Mouse (Mus musculus) neural tube, embryonic 10.5 days (tissue): Measurements from ENCODE around the gene C5ar2.
"Not testable (repeated sequence)": the region's sequence is repeated elsewhere in the genome, so short reads cannot be mapped to it uniquely, and the experiment has no call there.

Experiments
- DNase-seq: peaks from one replicate; pipeline ENCODE4 v3.0.0-alpha.2; 2017; ENCODE audit warnings: low spot score; ENCODE audit errors: extremely low spot score

Gene C5ar2

DNA sequence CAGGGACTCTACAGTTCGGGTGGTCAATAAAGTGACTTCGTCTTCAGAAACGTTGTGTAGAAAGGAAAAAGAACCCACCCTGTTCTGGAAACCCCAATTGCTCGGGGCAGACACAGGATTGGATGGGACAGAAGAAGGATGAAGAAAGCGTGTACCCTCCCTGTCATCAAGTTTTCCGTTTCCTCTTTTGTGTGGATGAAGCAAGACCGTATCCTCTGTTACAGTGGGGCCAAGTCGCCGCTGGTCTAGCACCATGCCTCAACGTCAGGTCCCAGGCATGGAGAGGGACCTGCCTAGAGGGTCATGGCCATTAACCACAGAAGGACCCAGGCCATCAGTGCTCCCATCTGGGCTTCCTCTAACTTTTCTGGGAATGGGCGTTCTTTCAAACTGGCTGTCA, 13.9 kb upstream of the C5ar2 start:
- no peak for DNase-seq

DNA sequence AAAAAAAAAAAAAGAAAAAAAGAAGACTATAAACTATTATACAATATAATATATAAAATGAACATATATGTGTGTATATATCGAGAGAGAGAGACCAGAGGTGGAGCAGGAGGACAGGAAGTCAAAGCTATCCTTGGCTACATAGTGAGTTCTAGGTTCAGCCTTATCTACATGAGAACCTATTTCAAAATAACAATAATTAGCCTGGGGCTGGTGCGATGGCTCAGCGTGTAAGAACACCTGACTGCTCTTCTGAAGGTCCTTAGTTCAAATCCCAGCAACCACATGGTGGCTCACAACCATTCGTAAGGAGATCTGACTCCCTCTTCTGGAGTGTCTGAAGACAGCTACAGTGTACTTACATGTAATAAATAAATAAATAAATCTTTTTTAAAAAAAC, 12.0 kb upstream of the C5ar2 start:
- not testable (repeated sequence) for DNase-seq

DNA sequence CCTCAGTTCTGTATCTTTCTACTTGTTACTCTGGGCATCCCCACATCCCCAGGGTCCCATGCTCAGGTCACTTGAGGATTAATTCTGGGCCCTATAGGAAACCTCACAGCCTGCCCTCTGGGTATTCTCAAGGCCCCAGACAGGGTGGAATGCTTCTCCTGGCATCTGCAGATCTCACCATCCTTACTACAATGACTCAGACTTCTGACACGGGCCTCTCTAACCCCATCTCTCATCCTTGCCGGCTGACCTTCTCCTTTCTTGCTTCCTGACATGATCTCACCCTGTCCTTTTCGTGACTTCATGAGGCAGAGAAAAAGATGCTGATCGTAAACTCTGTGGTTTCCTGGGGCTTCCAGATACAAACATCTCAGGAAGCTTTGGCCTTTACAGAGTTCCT, 10.2 kb upstream of the C5ar2 start:
- no peak for DNase-seq

- DNase-seq: no peak
Measured at GRCm38 (mm10) chr7:16250687-16251086, 6.7 kb upstream of the C5ar2 start.

DNA sequence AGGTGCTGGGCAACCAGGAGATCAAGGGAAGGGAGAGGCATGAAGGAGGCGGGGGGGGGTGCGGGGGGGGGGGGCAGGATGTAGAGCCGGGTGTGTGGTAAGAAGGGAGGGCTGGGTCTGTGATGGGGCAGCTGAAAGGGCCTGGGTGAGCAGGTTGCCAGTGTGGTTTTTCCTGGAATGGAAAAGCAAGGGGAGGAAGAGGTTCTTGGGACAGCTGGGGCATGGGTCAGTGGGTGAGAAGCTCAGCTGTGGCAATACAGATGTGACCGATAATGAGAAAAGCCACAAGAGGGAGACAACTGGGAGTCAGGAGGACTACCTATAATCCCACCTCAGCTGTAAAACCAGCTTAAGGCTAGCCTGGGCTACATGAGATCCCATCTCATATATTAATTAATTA, 2.0 kb upstream of the C5ar2 start:
- DNase-seq: no peak

DNA sequence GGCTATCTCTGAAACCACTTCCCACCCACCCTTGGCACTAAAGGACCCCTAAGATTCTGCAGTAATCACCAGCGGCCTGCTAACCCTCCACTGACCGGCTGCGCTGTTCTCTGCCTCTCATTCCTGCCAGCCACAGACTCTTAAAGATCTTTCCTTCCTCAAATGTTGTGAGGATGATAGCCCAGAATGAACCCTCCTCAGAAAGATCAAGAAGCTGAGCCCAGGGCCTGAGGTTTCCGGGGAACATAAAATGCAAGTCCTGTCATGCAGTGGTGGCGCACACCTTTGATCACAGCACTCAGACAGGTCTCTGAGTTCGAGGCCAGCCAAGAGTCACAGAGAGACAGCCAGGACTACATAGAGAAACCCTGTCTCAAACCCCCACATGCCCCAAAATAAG, 1.8 kb downstream of the C5ar2 start:
- DNase-seq: no peak

DNA sequence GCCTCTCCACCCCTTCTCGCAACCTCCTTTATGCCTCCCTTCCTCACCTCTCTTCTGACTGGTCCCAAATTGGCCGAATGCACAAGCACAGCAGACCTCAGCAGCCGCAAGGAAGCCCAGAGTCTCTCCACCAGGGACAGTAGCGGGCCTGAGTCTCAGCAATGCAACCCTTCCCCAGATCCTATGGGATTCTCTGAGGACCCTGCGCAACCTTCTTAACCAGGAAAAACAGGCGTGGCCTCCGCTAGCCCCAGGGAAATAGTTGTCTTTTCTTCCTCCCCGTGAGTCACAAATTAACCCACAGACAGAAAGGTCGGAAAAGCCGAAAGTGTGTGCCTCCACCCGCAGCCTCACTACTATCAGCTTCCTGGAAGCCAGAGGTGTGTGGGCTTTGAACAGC, 2.2 kb downstream of the C5ar2 start:
- no peak for DNase-seq

GRCm38 (mm10) chr7:16240978-16241303, 3.0 kb downstream of the C5ar2 start:
- no peak for DNase-seq

DNA sequence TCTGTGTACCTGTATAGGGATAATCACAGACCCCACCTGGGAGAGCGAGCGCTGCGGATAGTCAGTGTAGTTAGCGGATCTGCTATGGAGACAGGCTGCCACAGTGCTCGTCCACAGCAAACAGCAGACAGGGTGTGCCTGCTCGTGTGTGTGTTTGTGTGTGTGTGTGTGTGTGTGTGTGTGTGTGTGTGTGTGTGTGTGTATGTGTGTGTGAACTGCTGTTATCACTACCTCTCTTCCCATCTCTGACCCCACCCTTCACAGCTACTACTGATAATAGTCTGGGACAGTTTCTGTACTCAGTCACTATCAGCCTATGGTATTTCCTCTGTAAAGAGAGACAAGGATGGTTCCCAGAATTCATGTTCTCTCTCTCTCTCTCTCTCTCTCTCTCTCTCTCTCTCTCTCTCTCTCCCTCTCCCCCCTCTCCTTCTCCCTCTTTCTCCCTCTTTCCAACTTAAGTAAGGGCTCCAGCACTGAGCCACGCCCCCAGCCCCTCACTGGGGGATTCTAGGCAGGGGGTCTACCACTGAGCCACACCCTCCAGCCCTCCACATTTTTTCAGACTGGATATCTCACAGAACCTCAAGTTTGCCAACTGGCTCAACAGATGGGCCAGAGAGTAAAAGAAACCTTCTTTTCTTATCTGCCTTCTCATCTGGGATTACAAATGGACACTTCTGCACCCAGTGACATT, 3.5 kb downstream of the C5ar2 start:
- no peak for DNase-seq

- no peak for DNase-seq
Measured at GRCm38 (mm10) chr7:16239554-16239997, 4.4 kb downstream of the C5ar2 start.

- DNase-seq: peak; percentile 42
Measured at GRCm38 (mm10) chr7:16229869-16230268, 14.1 kb downstream of the C5ar2 start.

DNA sequence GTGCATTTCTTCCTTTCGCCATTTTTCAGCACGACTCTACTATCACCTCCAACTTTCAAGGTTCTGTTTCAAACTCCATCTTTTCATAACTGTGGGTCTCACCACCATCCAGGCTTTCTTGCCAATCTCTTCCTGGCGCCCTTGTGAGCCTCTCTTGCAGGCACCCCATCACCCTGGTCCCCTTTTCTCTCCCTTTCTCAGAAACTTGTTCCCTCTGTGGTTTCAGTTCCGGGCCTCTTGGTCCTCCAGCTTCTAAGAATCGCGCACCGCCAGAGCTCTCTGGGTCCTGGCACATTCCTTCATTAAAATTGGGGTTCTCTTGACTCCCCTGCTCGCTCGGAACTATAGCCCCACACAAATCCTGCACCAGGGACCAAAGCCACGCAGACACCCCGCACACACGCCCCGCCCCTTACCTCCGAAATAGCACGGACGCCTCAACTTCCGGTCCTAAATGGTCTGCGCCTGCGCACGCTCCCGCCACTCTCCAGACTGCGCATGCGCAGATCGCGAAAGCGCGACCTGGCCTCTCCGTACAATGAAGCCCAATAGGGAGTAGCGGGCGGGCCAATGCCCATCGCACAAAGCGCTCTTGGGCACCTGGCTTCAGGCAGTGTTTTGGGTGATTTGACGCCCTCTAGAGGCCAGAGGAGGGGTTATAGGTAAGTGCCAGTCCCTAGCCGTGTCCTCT, 22.2 kb downstream of the C5ar2 start, which contains the start of gene Dhx34:
Gene Dhx34 (minus strand): TSS at position 456 of the 691 bp plus-strand sequence.
- peak; percentile 98 for DNase-seq

DNA sequence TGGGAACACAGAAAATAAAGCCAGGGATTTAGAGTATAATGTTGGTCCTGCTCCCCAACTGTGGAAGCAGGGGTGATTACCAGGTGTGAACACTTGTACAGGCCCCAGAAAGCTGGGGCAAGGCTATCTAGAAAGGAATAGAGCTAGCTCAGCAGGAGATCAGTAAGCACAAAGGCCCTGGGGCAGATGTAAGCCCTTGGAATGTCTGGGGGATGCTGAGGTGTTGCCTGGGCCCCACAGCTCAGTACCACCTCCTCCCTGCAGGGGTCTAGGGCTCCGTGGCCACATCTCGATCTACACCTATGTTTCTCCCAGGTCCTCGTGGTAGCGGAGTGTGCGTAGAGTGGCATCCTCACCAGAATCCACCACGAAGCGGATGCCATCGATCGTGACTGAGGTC, 30.0 kb downstream of the C5ar2 start:
- no peak for DNase-seq

DNA sequence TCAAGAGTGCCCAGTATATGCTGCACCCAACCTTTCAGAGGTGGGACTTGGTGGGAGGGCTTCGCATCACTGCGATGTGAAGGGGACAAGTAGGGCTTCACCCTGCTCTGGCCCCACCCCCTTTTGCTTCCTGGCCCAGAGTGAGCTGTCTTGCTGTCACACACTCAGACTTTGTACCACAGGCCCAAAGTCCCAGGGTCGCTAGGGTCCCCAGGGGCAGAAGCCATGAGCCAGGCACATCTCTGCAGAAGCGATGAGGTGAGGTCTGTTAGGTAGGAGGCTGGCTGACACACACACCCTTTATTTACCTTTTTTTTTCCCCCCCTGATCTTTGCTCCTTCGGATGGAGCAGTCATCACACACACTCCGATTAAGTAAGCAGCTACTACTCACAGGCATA, 30.8 kb downstream of the C5ar2 start:
- DNase-seq: no peak

DNA sequence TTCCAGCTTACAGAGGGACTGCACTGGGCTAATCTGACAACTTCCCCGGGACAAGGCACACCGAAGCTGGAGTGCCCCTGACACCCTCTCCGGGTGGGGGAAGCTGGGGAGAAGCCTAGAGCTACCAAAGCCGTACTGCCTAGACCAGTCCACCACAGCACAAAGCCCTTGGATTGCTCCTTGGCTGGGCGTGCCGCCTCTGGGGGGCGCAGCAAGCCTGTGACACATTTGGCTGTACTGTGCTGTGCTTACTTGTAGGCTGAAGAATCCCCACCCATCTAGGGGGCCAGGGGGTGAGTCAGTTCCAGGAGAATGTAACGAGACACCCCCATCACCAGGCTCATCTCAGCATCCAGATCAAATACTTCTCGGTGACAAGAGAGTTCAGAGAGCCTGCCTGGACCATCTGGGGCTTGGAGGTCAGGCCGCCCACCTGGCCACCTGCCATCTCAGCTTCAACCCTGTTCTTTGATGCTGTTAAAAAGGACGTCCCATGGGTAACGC, 33.0 kb downstream of the C5ar2 start:
- DNase-seq: no peak

DNA sequence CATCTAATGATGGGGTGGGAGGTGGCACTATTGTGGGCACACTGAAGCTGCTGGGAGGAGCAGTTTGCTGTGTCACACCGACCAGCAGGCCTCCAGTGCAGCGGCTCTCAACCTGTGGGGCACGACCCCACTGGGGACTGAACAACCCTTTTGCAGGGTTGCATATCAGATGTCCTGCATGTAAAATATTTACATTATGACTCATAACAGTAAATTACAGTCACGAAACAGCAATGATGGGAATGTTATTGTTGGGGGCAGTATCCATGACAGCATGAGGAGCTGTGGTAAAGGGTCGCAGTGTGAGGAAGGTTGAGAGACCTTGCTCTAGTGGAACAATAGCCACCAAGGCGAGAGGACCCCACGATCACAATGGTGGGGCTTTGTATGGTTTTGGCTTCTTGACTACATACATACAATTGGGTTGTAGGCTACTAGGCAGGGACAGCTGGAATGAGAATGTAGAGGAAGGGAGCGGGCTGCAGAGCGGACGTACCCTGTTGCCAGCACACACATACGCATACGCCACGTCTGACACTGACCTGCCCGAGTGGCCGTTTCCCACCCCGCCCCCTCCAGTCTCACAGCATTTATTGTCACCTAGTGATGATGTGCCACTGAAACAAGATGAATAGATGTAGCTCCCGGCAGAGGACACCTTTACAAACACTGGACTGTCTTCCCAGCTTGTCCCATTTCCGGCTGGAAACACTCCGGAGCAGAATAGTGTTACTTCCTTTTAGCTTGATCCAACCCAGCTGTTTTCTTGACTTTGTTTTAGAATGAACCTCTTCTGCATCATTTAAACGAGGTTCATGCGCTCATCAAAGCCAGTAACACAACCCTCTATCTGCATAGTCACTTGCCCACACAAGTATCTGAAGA, 34.9 kb downstream of the C5ar2 start:
- DNase-seq: no peak

- DNase-seq: no peak
Measured at GRCm38 (mm10) chr7:16207496-16207895, 36.5 kb downstream of the C5ar2 start.

- no peak for DNase-seq
Measured at GRCm38 (mm10) chr7:16207076-16207475, 36.9 kb downstream of the C5ar2 start.

DNA sequence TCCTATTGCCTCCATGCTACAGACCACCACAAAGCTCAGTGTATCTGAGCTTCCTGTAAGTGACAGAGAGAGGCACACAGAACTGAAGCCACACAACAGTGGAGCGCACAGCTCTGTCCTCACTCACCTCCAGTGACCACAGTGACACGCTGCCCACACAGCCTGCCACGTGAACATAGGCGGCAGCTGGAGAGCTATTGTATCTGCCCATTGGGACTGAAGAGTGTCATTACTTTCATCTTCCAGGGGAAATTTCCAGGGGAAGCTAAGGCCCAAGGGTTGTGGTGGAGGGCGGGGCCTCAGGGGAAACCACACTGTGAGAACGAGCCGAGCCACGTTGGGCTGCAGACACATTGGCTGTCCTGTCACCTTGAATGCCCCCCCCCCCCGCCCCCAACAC, 39.2 kb downstream of the C5ar2 start:
- no peak for DNase-seq

DNA sequence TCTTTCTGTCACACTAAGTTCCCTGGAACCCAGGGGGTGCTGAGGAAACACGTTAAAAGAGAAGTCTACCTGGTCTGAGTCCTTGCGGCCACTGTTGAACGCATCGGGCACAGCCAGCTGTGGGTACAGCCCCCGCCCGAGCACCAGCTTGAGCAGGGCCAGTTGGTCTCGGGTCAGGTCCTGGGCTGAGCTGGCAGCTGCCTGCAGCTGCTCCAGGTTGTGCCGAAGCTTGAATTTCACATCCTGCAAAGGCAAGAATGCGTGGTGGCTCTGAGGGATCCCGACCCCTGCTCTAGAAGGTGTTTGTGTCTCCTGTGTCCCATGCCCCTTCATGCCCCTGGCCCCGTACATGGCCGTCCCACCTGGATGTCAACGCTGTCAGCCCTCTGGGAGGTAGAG, 40.5 kb downstream of the C5ar2 start:
- no peak for DNase-seq

DNA sequence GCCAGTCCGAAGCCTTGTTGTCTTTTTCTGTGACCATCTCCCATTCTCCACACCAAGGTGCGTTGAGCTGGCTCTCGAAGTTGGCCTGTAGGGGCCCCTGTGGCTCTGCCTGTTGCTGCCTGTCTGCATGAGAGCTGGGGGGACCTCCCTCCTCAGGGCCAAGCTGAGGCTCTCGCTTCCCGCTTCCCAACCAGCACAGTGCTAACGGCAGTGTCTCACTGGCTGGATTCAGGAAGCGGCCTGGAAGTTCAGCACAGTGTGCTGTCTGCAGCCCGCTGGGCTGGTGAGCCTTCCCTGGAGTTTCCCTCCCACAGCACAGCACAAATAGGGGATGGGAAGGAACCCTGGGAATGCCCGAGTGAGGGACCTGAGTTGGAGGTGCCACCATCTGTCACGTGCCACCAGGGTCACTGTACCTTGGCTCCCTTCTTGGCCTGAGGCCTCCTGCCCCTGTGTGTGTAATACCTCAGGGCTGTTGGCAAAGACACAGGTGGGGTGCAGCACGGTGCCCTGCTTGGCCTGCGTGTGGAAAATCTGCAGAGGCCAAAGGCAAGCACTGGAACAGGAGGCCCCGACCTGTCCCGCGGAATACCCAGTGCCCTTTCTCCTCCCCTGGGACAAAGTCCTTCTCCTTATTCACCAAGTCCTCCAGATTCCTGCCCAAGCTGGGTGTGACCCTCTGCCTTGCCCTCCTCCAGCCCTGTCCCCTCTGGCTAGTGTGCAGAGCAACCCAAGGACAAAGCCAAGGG, 41.0 kb downstream of the C5ar2 start:
- DNase-seq: no peak
